Mouse (Mus musculus) adipose tissue, adult 10 weeks (tissue): Measurements from ENCODE around the gene Ankrd27. TPM values are rescaled to one million over a fixed set of nuclear protein-coding genes. Genes with fewer than 3 reads are reported as not detected.

Experiments
- polyA plus RNA-seq: library from polyadenylated mRNA; stranded (reverse); fragments of 350-450 nt; fragmentation: Illumina TruSeq; extraction: RNeasy Lipid Tissue Mini Kit (QIAGEN cat#74804); gene quantifications from one replicate; pipeline ENCODE4 v1.2.3, GENCODE M21; 2014; ENCODE audit warnings: low read depth, low replicate concordance

Ankrd27 gene
- 28.3 TPM for polyA plus RNA-seq

GRCm38 (mm10) chr7:35586055-35586905 is at the start of gene Ankrd27:
Ankrd27 (plus strand) TSS chr7:35586244.

GRCm38 (mm10) chr7:35537562-35537961 is 48.5 kb upstream of the Ankrd27 start, which contains the start of gene Tdrd12:
Tdrd12 (minus strand) TSS chr7:35537745.

GRCm38 (mm10) chr7:35556205-35556603 is 29.8 kb upstream of the Ankrd27 start, which contains the start of gene Nudt19:
Nudt19 (minus strand) TSS chr7:35556304.

GRCm38 (mm10) chr7:35585191-35586054 is 621 bp upstream of the Ankrd27 start, which contains the start of gene Rgs9bp:
Rgs9bp (minus strand) TSS chr7:35585582.

GRCm38 (mm10) chr7:35647101-35647698 is 61.2 kb downstream of the Ankrd27 start, which contains the start of gene Pdcd5:
Pdcd5 (minus strand) TSS chr7:35647521.

Other genes starting within 250 kb of the Ankrd27 start
- gene Faap24, start 189.4 kb upstream of the Ankrd27 start, polyA plus RNA-seq, result 7.0 TPM
- gene Cep89, start 189.2 kb upstream of the Ankrd27 start, polyA plus RNA-seq, result 20.5 TPM
- 14.1 TPM for gene Slc7a9, start 137.4 kb upstream of the Ankrd27 start, polyA plus RNA-seq
- 0.52 TPM for gene Tdrd12, start 48.5 kb upstream of the Ankrd27 start, polyA plus RNA-seq
- 53.3 TPM for gene Nudt19, start 29.9 kb upstream of the Ankrd27 start, polyA plus RNA-seq
- gene Rgs9bp, start 662 bp upstream of the Ankrd27 start, polyA plus RNA-seq, result 0.19 TPM
- 128 TPM for gene Pdcd5, start 61.3 kb downstream of the Ankrd27 start, polyA plus RNA-seq
- gene Dpy19l3, start 168.2 kb downstream of the Ankrd27 start, polyA plus RNA-seq, result 6.4 TPM
- 9.0 TPM for gene Zfp507, start 216.8 kb downstream of the Ankrd27 start, polyA plus RNA-seq